Mouse (Mus musculus) embryonic facial prominence, embryonic 10.5 days (tissue): ENCODE data around the gene Dlst. TPM values are rescaled to one million over a fixed set of nuclear protein-coding genes. Genes with fewer than 3 reads are reported as not detected.

Source experiments
- DNase-seq: peaks from one replicate; pipeline ENCODE4 v3.0.0-alpha.2; 2017; ENCODE audit warnings: low spot score
- H3K27ac ChIP-seq: fragments of 300-500 bp; sonication (generic); replicated peaks from 2 replicates; pipeline ENCODE4 v1.5.1; 2016; ENCODE audit warnings: mild to moderate bottlenecking
- H3K27me3 ChIP-seq: fragments of 300-500 bp; sonication (generic); replicated peaks from 2 replicates; pipeline ENCODE4 v1.6.1; 2016; ENCODE audit warnings: low read depth, mild to moderate bottlenecking; ENCODE audit not compliant: poor library complexity, severe bottlenecking
- H3K36me3 ChIP-seq: fragments of 300-500 bp; sonication (generic); replicated peaks from 2 replicates; pipeline ENCODE4 v1.6.1; 2016; ENCODE audit warnings: mild to moderate bottlenecking, moderate library complexity
- H3K4me1 ChIP-seq: fragments of 300-500 bp; sonication (generic); 2 replicates; pipeline ENCODE4 v1.6.1; 2016
- H3K4me3 ChIP-seq: fragments of 300-500 bp; sonication (generic); 2 replicates; pipeline ENCODE4 v1.5.1; 2016; ENCODE audit warnings: mild to moderate bottlenecking, moderate library complexity
- H3K9me3 ChIP-seq: fragments of 300-500 bp; sonication (generic); 2 replicates; pipeline ENCODE4 v1.6.1; 2016; ENCODE audit warnings: mild to moderate bottlenecking
- WGBS: fragments of 180-500 bp; shearing (Covaris S2); methylation state at CpG from one replicate; pipeline ENCODE4 v1.1.7; 2016; 5-methylcytosine and 5-hydroxymethylcytosine counted together
- polyA plus RNA-seq: library from polyadenylated mRNA; unstranded; fragments of >200 nt; fragmentation: Nextera tagmentation; extraction: Ambion mirVana; gene quantifications from 2 replicates; pipeline ENCODE4 v1.2.1, GENCODE M21; 2016

Dlst gene
- polyA plus RNA-seq, 1 experiment from 2014 or later, result 106 TPM

DNA sequence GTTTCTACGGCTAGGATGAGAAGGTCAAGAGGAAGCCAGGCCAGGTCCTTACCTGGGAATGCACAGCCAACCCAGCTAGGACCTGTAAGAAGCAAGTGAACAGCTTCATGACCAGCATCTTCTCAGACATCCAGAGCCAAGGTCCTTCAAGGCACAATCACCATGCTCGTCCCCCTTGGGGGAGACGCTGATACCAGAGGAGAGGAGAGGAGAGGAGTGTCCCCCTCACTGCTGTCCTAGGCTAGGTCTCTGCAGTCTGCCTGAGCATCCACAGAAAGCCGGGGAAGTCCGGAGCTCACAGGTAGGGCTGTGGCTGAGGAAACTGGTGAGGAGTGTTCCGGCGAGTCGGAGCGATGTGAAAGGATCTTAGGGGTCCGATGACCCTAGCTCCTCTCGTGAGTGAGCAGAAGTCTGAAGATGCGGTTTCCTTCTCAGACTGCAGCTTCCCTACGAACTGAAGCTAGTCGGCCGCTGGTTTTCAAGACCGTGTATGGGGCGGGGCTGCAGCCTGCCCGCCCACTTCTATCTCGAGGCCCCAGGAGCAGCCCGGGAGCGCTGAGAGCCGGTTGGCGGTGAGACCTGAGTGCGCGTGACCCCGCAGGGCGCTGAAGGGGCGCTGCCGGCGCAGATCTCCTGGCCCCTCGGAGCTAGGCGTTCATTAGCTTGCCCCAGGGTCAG is 66.4 kb downstream of the Dlst start:
- peak overlapping the region; percentile 71 for H3K27ac ChIP-seq
- peak overlapping the region; percentile 54 for H3K4me3 ChIP-seq
- 2% methylated on average over 32 of the region's 32 CpGs for WGBS
- H3K9me3 ChIP-seq, result no peaks in the 10 kb centered on the region
- DNase-seq, result peak; percentile 76
- peaks cover 66% of the 10 kb centered on the region for H3K4me1 ChIP-seq
- 0 out of 2 replicates have a peak, but pooled peaks cover 4% of the 10 kb centered on the region for H3K36me3 ChIP-seq
- peaks cover 87% of the 10 kb centered on the region for H3K27me3 ChIP-seq

DNA sequence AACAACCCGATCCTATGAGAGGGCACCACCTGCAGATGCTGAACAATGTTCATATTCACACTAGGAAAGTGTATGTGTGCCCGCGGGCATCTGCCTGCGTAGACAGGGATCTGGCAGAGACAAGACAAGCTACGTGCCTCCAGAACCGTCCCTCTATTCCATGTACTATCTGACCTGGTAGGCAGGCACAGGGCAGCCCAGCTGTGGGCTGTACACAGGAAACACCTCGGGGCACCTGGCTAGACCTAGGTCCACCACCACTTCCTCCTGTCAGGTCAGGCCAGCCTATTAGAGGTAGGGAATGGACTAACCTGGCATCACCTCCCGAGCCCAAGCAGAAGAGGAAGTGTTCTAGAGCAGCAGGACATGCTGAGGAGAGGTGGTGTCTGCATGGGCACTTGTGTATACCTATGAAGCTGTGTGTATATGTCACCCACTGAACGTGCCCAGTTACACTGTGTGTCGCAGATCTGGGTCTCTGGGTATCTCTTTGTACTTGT is 67.2 kb downstream of the Dlst start, which contains the start of gene Pgf:
Pgf (minus strand) TSS at position 51 of the 500 bp plus-strand sequence.
- no peaks in the 10 kb centered on the region for H3K9me3 ChIP-seq
- peak within 1 kb of the TSS; percentile 54 for H3K4me3 ChIP-seq
- H3K36me3 ChIP-seq, result no peaks in the 10 kb centered on the region
- 72% methylated on average over 10 of the region's 10 CpGs for WGBS
- no peak for DNase-seq
- peak within 1 kb of the TSS; percentile 71 for H3K27ac ChIP-seq
- H3K4me1 ChIP-seq, result peaks cover 72% of the 10 kb centered on the region
- peaks cover 90% of the 10 kb centered on the region for H3K27me3 ChIP-seq

DNA sequence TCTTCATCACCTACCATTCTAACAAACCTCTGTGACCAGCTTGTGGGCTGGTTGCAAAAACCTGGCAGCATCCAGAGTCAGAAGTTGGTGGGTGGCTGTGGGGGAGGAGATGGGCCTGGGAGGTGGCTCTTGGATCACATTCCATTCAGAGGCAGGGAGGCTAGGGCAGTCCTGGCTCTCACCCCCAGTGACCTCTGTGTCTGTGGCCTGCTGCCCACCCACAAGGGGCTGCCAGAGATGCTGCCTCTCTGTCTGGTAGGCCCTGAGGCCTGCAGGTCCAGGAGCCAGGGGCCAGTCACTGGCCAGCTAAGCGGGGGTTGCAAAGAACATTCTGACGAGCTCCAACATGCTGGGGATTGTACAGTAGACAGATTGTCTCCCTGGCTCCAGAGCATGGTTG is 67.7 kb downstream of the Dlst start:
- peaks cover 71% of the 10 kb centered on the region for H3K4me1 ChIP-seq
- no peak for DNase-seq
- WGBS, result 58% methylated on average over 2 of the region's 2 CpGs
- no peaks in the 10 kb centered on the region for H3K9me3 ChIP-seq
- no peak overlapping the region for H3K4me3 ChIP-seq
- no peaks in the 10 kb centered on the region for H3K36me3 ChIP-seq
- 0 out of 2 replicates have a peak overlapping the region, but pooled peaks have one; percentile 36 for H3K27ac ChIP-seq
- peaks cover 95% of the 10 kb centered on the region for H3K27me3 ChIP-seq

DNA sequence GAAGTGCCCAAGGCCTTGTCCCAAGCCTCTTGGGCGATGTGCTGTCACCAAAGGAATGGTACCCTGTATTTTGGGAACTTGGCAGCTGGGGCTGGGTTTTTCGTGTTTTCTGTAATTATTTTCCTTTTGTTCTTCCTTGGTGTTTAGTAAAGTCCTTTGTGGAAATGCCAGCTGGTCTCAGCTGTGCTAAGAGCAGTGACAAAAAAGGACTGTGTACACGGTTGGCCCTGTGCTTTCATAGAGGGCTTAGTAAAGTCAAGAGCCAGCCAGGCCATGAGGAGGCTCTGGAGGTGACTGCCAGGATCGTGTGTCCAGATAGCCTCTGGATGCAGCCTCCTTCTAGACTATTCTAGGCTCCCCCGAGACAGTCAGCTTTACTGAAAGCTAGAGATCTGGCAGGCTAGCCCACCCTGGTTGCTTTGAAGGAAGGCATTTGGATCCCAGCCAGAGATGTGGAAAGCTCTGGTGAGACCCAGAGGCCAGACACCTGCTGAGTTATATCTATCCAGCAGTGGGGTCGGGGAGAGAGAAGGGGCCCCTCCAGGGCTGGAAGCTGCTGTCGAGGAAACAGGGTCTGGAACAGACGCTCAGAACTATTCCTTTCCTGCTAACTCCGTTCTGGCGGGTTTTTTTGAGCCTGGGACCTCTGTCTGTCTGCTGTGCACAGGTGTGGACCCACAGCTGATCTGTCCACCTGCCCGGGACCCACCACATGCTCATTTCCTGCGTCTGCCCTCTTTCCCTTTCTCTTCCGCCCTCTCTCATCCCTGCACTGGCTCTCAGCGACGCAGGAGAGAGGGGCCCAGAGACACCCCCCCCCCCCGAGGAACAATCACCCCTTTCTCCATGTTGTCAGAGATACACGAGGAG is 71.1 kb downstream of the Dlst start:
- peaks cover 92% of the 10 kb centered on the region for H3K27me3 ChIP-seq
- H3K9me3 ChIP-seq, result no peaks in the 10 kb centered on the region
- H3K4me1 ChIP-seq, result peaks cover 50% of the 10 kb centered on the region
- H3K4me3 ChIP-seq, result peak overlapping the region; percentile 11
- WGBS, result 38% methylated on average over 17 of the region's 17 CpGs
- no peaks in the 10 kb centered on the region for H3K36me3 ChIP-seq
- no peak for DNase-seq
- peak overlapping the region; percentile 1; the same call in 1 of the 2 replicates for H3K27ac ChIP-seq

DNA sequence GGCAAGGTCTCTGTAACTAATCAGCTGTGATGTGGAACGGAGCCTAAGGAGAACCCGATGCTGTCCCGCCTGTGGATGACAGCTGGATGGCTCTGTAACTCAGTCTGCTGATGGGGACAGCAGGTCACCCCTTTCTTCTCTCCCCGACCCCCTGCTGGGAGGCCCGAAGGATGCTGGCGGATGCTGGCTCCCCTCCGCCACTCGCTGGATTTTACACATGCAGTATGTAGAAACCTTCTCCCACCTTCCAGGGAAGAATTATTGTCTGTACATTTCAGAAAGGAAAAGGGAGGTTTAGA is 71.7 kb downstream of the Dlst start:
- peak; percentile 43 for DNase-seq
- H3K27me3 ChIP-seq, result peaks cover 87% of the 10 kb centered on the region

DNA sequence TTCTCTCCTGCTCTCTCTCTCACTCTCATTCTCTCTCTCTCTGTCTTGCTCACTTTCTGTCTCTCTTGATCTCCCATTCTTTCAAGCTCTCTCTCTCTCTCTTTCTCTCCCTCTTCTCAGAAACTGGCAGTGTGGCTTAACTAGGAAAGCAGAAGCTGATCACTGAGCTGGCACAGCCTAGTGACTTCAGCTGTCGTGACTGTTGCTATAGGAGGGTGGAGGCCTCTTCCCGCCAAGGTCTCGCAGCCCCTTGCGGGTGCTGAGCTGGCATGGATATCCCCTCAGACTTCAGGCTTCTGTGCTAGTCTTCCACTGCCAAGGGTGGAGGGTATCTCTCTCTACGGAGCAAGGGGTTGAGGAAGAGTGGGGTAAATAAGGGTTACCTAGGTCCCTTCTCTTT is 72.3 kb downstream of the Dlst start:
- WGBS, result 69% methylated on average over 5 of the region's 5 CpGs
- Histone ChIP-seq H3K4me3 (no peak overlapping the region), H3K4me1 (peaks cover 38% of the 10 kb centered on the region), H3K9me3 (no peaks in the 10 kb centered on the region), H3K36me3 (no peaks in the 10 kb centered on the region), H3K27me3 (peaks cover 81% of the 10 kb centered on the region), H3K27ac (no peak overlapping the region)
- no peak for DNase-seq

More for the DNA sequence above, 71.7 kb downstream of the Dlst start:
- Histone ChIP-seq H3K27ac (0 out of 2 replicates have a peak overlapping the region, but pooled peaks have one; percentile 1), H3K9me3 (no peaks in the 10 kb centered on the region), H3K36me3 (no peaks in the 10 kb centered on the region), H3K4me1 (peaks cover 44% of the 10 kb centered on the region), H3K4me3 (peak overlapping the region; percentile 11)
- WGBS, result 7% methylated on average over 8 of the region's 8 CpGs

DNA sequence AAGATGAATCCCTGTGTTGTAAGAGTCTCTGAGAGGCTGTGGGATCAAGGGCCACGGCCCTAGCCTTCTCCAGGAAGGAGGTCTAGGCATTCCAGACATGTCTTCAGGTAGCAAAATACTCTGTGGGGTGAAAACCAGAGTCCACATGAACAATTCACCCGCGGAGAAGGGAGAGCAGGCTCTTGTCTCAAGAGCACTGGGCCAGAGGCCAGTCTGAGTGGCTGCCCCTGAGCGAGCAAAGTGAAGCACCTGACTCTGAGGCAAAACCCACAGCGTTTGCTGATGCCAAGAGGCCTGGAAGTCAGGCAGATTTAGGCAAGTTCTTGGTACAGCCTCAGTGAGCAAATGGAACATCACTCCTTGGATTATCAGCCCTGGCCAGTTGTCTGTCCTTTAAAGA is 73.5 kb downstream of the Dlst start:
- WGBS, result 67% methylated on average over 5 of the region's 5 CpGs
- H3K4me1 ChIP-seq, result peaks cover 31% of the 10 kb centered on the region
- no peak overlapping the region for H3K4me3 ChIP-seq
- H3K36me3 ChIP-seq, result no peaks in the 10 kb centered on the region
- peaks cover 68% of the 10 kb centered on the region for H3K27me3 ChIP-seq
- H3K27ac ChIP-seq, result no peak overlapping the region
- DNase-seq, result no peak
- no peaks in the 10 kb centered on the region for H3K9me3 ChIP-seq

Other genes starting within 250 kb of the Dlst start
- 0.12 TPM in 1 of 2 replicates, not detected in the other for gene Ltbp2, start 234.3 kb upstream of the Dlst start, polyA plus RNA-seq
- 191 and 192 TPM in 2 replicates for gene Fcf1, start 139.9 kb upstream of the Dlst start, polyA plus RNA-seq
- gene Arel1, start 139.9 kb upstream of the Dlst start, polyA plus RNA-seq, result 16.8 and 18.1 TPM in 2 replicates
- 36.5 and 37.9 TPM in 2 replicates for gene Ylpm1, start 114.5 kb upstream of the Dlst start, polyA plus RNA-seq
- gene Prox2, start 74 bp upstream of the Dlst start, polyA plus RNA-seq, result 2.9 and 3.7 TPM in 2 replicates
- 2.0 and 2.2 TPM in 2 replicates for gene Rps6kl1, start 40.4 kb downstream of the Dlst start, polyA plus RNA-seq
- gene Pgf, start 67.0 kb downstream of the Dlst start, polyA plus RNA-seq, result 9.3 and 9.8 TPM in 2 replicates
- 119 and 122 TPM in 2 replicates for gene Eif2b2, start 108.6 kb downstream of the Dlst start, polyA plus RNA-seq
- gene Mlh3, start 159.8 kb downstream of the Dlst start, polyA plus RNA-seq, result 7.6 and 8.2 TPM in 2 replicates
- gene Acyp1, start 177.6 kb downstream of the Dlst start, polyA plus RNA-seq, result 47.3 and 50.6 TPM in 2 replicates
- gene Zc2hc1c, start 177.8 kb downstream of the Dlst start, polyA plus RNA-seq, result 0.90 and 0.92 TPM in 2 replicates
- gene Nek9, start 228.5 kb downstream of the Dlst start, polyA plus RNA-seq, result 24.5 and 26.6 TPM in 2 replicates